Mouse (Mus musculus) lung, adult 2 months (tissue): ENCODE measurements around the gene Hhex. TPM values are rescaled to one million over a fixed set of nuclear protein-coding genes. Genes with fewer than 3 reads are reported as not detected.
A peak's percentile ranks its signal among the peaks of the same experiment; 100 is the strongest.

Source experiments
- DNase-seq: peaks from one replicate; pipeline ENCODE4 v3.0.0; 2022
- H3K4me1 ChIP-seq: fragments of 200-500 bp; 2 replicates; pipeline ENCODE4 v1.6.1; 2011; ENCODE audit warnings: low read length; ENCODE audit not compliant: control insufficient read depth, insufficient read depth
- H3K4me3 ChIP-seq: fragments of 200-500 bp; replicated peaks from 2 replicates; pipeline ENCODE3; 2011; ENCODE audit warnings: low read depth, mild to moderate bottlenecking, control low read depth, low read length; ENCODE audit errors: extremely low read depth
- CTCF ChIP-seq: fragments of 200-500 bp; IDR thresholded peaks from 2 replicates; pipeline ENCODE4 v1.5.1; 2011; ENCODE audit warnings: mild to moderate bottlenecking, low read length, control low read depth; ENCODE audit not compliant: insufficient read depth
- POLR2A ChIP-seq: fragments of 200-500 bp; IDR thresholded peaks from 2 replicates; pipeline ENCODE4 v1.6.1; 2011; ENCODE audit warnings: low read depth, mild to moderate bottlenecking, control low read depth, low read length, borderline replicate concordance; ENCODE audit errors: extremely low read depth
- WGBS: fragments of 180-500 bp; shearing (Covaris S2); methylation state at CpG from one replicate; pipeline ENCODE4 v1.1.7; 2018; 5-methylcytosine and 5-hydroxymethylcytosine counted together
- polyA plus RNA-seq: library from polyadenylated mRNA; depleted of rRNA; stranded (reverse); fragments of >200 nt; gene quantifications from 2 replicates; pipeline ENCODE4 v1.2.3, GENCODE M21; 2012

Hhex gene
- polyA plus RNA-seq, 1 experiment: 20.0 TPM

DNA sequence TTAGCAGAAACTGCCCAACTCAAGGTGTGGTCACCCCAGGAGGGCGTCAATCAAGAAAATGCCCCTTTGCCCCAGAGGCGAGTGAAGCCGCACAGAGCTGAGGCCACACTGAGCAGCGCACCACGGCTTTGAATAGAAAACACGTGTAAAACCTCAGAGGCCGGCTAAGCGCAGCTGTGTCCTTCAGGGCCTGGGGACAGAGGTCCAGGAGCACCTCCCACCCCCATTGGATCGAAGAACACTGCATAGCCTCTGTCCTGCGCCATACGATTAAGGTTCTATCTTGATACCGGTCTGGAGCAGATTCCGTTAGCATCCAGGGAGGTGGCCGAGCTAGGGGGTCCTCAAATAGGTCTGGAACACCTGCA is 731 bp upstream of the Hhex start:
- WGBS: 8% methylated on average over 14 of the region's 14 CpGs
- no peak for DNase-seq
- peak overlapping the region; percentile 80 for H3K4me3 ChIP-seq
- TF ChIP-seq CTCF (no peak), POLR2A (no peak)
- no peaks in the 10 kb centered on the region; the same call in 1 of the 2 replicates for H3K4me1 ChIP-seq

DNA sequence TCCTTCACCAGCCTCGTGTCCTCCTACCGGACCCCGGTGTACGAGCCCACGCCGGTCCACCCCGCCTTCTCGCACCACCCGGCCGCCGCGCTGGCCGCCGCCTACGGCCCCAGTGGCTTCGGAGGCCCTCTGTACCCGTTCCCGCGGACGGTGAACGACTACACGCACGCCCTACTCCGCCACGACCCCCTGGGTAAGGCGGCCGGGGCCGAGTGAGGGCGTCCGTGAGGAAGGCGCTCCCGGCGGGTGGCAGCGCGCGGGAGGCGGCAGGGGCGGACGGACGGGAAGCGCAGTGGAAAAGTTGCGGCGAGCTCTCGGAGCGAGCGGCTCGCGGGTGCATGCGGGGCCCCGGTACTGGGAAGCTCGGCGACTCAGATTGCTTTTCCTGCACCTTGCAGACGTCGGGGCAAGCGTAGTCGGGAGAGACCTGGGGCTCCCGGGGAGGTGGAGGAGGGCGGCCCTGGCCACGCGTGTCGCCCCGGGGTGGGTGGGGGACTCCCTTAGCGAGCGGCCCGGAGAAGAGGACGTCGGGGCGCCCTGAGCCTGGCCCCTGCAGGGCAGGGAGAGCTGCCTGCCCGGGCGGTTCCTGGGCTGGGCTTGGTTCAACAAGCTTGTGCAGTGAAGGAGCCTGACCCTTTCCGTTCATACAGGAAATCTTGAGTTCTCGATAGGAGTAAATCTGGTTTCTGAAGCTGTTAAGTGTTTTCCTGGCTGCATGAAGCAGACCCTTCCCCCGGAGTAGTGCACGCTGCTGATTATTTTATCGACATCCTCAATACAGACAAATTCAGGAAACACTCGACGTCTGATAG is 637 bp downstream of the Hhex start:
- peak; percentile 60 for DNase-seq
- H3K4me1 ChIP-seq: no peaks in the 10 kb centered on the region; the same call in 1 of the 2 replicates
- under 1% methylated on average over 77 of the region's 77 CpGs for WGBS
- TF ChIP-seq POLR2A (peak; percentile 53; the same call in 1 of the 2 replicates), CTCF (no peak)
- H3K4me3 ChIP-seq: peak overlapping the region; percentile 80

DNA sequence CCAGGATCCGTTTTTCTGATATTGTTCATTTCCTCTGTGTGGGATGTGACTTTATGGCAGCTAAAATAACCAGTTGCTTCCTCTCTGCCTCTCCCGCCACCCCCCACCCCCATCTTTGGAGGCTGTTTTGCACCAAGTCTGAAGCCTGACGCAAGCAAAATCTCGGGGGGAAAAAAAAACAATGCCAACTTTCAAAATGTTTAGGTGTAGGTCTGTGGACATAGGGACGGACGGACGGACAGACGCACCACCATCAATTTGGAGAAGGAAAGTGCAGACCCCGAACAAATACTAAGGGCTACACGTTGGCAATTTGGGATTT is 1.2 kb downstream of the Hhex start:
- DNase-seq: peak; percentile 20
- H3K4me3 ChIP-seq: peak overlapping the region; percentile 80
- no peaks in the 10 kb centered on the region; the same call in 1 of the 2 replicates for H3K4me1 ChIP-seq
- TF ChIP-seq CTCF: no peak
- no peak for TF ChIP-seq POLR2A
- WGBS: 8% methylated on average over 10 of the region's 10 CpGs

DNA sequence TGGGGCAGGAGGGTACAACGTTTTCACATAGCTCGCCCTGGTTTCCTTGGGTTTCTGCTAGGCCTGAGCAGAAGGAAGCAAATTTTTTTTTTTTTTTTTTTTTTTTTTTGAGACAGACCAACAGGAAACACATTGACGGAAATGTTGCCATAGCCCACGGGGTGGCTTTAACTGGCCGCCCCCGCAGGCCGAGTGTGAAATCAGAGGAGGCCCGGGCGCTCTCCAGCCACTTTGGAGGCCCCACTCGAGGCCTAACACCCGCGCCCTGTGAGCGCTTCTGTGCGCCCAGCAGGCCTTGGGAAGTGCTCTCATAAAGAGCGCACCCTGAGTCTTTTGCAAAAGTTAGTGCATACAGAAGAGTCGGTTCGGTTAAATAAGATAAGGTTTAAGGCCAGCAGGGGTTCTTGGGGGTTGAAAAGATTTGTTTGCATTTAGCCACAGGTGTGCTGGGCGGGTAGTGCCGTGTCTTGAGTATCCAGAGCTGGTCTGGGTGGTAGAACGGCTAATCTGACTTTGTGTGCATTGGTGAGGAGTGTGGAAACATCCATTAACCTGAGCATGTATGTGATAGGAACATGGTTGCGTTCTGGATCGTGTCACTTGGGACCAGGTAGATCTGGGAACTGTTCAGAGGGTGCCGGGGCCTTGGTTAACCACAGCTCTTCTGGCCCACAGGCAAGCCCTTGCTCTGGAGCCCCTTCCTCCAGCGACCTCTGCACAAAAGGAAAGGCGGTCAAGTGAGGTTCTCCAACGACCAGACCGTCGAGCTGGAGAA is 2.1 kb downstream of the Hhex start:
- TF ChIP-seq POLR2A (no peak), CTCF (no peak)
- 36% methylated on average over 28 of the region's 28 CpGs for WGBS
- Histone ChIP-seq H3K4me1 (no peaks in the 10 kb centered on the region; the same call in 1 of the 2 replicates), H3K4me3 (peak overlapping the region; percentile 80)
- peak; percentile 14 for DNase-seq

DNA sequence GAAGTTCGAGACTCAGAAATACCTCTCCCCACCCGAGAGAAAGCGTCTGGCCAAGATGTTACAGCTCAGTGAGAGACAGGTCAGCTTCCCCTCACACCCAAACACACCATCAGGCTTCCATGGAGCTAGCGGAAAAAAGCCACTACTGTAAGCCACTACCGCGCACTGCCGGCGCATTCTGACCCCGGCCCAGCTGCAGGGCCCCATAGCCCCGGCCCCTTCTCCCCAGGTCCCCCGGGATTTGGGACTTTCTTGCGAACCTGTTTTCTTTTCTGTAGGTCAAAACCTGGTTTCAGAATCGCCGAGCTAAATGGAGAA is 2.6 kb downstream of the Hhex start:
- H3K4me1 ChIP-seq: no peaks in the 10 kb centered on the region; the same call in 1 of the 2 replicates
- H3K4me3 ChIP-seq: no peak overlapping the region
- no peak for DNase-seq
- 56% methylated on average over 14 of the region's 14 CpGs for WGBS
- TF ChIP-seq CTCF (no peak), POLR2A (no peak)

DNA sequence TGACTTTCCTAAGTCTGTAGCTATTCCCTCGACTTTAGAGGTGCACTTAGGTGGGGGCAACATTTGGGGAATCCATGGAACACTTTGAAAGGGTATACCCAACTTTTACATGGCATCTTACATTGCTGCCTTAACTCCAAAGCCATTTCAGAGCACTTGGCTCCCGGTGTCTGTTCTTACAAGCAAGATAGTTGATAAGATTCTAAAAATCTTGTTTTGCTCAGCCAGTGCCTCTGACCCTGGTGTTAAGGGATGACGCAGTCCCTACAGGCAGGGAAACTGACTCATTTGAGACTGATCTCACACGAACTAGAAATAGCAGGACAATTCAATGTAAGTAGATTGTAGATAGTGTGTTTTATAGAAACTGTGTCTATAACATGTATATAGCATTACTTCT is 5.6 kb downstream of the Hhex start:
- no peaks in the 10 kb centered on the region for H3K4me1 ChIP-seq
- no peak for DNase-seq
- TF ChIP-seq CTCF (no peak), POLR2A (no peak)
- H3K4me3 ChIP-seq: no peak overlapping the region
- WGBS: 79% methylated on average over 4 of the region's 4 CpGs

DNA sequence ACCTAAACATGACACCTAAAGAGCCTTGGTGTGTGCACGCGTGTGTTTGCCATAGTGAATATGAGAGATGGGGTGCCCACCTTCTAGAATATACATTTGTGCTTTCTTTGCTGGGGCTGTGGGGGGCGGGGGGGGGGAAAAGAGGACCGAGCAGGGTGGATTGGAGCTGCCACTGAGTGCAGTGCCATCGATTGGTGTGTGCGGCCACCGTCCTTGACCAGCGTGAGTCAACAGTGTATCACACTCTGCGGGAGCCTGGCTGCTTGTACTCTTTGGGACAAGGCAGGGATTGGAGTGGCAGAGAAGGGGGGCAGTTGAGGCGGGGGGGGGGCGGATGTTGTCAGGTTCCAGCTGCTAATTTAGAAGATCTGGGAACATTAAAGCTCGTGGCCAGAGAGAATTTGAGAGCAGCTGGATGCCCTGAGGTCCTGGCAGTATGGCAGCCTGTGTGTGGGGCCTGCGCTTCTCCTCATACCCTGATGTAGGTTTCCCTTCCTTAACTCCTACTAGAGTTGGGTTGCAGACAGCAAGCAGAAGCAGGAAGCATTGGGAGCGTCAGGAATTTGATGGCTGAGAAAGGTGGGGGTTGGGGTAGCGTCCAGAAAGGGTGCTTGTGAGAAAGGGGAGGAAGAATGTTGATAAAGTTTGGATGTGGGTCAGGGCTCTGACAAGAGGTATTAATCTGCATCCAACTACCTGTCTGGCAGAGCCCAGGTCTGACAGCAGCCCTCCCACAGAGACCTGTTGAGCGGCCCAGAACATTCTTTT is 6.3 kb downstream of the Hhex start:
- no peak for DNase-seq
- H3K4me1 ChIP-seq: no peaks in the 10 kb centered on the region
- WGBS: 79% methylated on average over 16 of the region's 16 CpGs

DNA sequence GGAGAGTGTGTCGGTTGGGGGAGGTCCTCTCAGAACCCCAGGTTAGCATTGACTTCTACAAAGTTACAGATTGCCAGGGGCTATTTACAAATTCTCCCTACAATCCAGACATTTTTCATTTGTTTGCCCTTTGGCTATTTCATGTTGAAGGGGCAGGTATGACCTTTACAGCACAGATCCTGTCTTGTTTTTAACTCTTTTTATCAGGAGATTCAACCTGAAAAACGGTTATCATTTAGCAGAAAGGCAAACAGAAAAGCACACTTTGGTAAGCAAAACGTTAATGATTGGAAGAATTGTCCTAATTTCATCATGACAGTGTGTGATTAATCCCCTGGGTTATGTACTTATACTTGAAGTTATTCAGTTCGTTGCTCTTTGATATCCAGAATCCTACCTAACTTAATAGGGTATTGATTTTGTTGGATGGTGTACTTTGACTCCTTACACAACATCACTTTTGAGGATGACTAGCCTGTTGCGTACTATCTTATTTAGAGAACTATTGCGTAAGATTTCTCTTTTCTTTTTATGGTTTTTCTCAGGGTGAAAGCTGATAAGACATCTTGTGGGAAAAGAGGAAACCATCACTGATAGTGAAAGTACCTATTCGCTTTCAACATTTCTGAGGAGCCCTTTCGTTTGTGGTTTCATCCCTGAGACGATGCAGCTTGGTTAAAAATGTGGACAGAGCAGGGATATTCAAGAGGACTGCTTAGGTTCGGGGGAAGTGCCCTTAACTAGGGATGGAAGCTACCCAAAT is 8.1 kb downstream of the Hhex start:
- Histone ChIP-seq H3K4me3 (no peak overlapping the region), H3K4me1 (no peaks in the 10 kb centered on the region)
- 58% methylated on average over 10 of the region's 10 CpGs for WGBS
- no peak for TF ChIP-seq POLR2A
- no peak for TF ChIP-seq CTCF
- DNase-seq: no peak

More for the DNA sequence above, 6.3 kb downstream of the Hhex start:
- TF ChIP-seq POLR2A (no peak), CTCF (no peak)
- no peak overlapping the region for H3K4me3 ChIP-seq

DNA sequence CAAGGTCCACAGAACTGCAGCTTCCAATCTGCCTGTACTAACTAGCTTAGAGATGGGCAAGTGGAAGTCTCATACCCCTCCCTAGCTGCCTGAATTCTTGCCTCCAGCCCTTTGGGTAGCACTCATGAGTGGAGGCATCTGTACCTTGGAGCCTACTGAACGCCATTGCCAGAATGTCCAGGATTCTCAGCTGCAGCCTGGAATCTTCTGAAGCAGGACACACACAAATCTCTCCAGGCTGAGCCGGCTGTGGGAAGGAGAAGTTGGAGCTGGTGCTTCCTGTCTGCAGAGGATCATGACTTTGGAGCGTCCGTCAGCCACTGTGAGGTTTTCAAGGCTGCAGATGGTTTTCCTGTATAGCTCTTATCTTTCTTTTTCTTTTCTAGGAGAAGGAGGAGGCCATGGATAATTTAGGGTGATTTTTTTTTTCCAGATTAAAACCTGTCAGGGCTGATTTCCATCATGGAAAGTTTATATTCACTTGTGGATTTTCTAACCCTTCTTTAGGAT is 9.1 kb downstream of the Hhex start:
- H3K4me1 ChIP-seq: no peaks in the 10 kb centered on the region
- 22% methylated on average over 4 of the region's 4 CpGs for WGBS
- H3K4me3 ChIP-seq: no peak overlapping the region
- no peak for DNase-seq
- TF ChIP-seq POLR2A (no peak), CTCF (no peak)
